Mouse (Mus musculus): ENCODE measurements at regions not wholly inside any gene's neighbourhood (a gene's known extent, or its start where the extent isn't known, plus 50 kb on each side); places are given as distances from the start of the nearest gene placed in this dataset.

DNA sequence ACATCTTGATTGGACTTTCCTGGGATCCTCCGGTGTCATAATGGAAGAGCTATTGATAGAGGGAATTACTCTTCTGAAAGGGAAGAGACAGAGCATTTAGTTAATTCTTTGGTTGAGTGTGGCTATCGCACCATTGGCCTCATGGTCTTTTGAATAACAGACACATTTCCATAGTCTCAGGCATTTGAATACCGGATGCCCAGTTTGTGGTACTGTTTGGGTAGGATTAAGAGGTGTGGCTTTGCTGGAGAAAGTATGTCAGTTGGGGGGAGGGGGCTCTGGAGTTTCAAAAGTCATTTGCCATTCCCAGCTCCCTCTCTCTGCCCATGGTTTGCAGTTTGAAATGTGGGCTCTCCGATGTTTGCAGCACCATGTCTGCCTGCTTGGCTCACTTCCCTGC is 139.4 kb upstream of the Smim15 start:
- DNase-seq (ENCODE audit: low read depth, low spot score): no peak

GRCm38 (mm10) chr13:107904051-107904740 is 140.1 kb upstream of the Smim15 start:
- DNase-seq (ENCODE audit: low read depth, low spot score): no peak

- no peak for DNase-seq (ENCODE audit: low read depth, low spot score)
These were observed 140.9 kb upstream of the Smim15 start for GRCm38 (mm10) chr13:107903150-107903959.

DNA sequence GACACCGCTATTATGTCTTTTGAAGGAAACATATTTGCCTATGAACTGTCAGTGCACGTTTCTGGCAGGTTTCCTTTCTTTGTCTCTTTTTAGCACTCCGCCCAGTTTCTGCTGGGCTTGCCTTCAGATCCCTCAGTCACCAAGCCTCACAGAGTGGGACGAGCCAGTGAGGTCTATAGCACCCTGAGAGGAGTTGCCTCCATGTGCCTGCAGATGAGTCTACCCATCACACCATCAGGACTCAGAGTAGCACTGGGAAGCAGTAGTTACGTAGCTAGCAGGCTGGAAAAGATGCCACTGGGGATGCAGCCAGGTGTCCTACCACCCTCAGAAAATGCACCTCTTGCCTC is 141.5 kb upstream of the Smim15 start:
- DNase-seq (ENCODE audit: low read depth, low spot score): no peak

GRCm38 (mm10) chr13:107899600-107900229 is 144.5 kb upstream of the Smim15 start:
- no peak for DNase-seq (ENCODE audit: low read depth, low spot score)

DNA sequence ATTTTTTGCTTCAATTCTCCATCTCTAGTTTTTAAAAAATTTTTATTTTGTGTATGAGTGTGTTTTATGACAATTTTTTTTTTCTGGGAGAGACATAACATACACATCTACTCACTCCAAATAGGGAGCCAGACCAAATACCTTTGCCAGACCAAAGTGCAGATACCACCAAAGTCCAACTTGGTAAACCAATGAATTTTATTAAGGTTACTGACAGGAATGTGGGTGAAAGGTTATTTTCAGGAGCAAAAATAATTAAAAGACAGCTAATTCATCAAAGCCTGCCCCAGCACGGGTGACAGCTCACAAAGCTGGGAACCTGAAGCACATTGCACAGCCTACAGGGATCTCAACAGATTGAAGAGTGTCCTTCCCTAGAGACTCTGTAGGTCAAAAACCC is 146.6 kb upstream of the Smim15 start:
- no peak for DNase-seq (ENCODE audit: low read depth, low spot score)

GRCm38 (mm10) chr13:107897184-107897583 is 147.1 kb upstream of the Smim15 start:
- no peak for DNase-seq (ENCODE audit: low read depth, low spot score)

DNA sequence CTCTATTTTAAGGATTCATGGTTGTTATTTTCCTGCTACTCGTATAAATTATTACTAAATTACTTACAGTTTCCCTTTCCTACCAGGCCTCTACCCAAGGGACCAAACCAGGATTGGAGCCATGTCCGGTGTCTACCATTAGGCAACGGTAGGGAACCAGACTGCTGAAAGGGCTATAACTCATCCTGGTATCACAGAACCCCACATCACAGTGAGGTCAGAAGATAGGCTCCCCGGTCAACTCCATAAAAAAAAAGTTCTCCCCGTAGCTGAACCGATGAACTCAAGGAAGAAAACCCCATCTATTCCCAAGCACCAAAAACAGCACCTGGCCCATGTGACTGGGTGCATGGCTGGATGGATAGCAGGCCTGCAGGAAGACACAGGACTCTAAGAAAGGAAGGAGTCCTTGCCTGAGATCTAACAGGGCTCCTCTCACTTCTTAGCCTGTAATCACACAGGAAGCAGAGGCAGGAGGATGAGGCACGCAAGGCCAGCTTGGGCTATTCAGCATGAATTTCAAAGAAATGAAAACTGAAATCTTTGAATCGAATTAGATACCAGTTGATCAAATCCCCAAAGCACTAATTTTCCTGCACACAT is 150.6 kb upstream of the Smim15 start:
- DNase-seq (ENCODE audit: low read depth, low spot score): no peak

DNA sequence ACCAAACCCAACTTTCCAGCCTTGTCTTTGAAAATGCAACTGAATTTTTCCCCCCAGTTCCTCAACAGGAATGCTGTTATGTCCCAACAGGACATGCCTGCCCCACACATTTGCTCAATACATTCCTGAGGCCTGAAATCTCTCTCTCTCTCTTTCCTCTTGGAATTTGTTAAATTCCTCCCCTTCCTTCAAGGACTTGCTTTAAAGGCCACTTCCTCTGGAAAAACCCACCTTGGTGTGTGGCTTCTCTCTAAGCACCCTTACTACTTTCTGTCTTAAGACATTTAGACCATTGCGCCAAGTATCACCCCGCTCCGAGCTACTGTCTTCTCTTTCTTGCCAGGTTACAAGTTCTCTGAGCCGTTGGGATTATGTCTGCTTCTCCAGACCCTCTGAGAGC is 151.2 kb upstream of the Smim15 start:
- no peak for DNase-seq (ENCODE audit: low read depth, low spot score)

GRCm38 (mm10) chr13:107891946-107892345 is 152.3 kb upstream of the Smim15 start:
- no peak for DNase-seq (ENCODE audit: low read depth, low spot score)

GRCm38 (mm10) chr13:107890866-107891821 is 153.1 kb upstream of the Smim15 start:
- DNase-seq (ENCODE audit: low read depth, low spot score): no peak

DNA sequence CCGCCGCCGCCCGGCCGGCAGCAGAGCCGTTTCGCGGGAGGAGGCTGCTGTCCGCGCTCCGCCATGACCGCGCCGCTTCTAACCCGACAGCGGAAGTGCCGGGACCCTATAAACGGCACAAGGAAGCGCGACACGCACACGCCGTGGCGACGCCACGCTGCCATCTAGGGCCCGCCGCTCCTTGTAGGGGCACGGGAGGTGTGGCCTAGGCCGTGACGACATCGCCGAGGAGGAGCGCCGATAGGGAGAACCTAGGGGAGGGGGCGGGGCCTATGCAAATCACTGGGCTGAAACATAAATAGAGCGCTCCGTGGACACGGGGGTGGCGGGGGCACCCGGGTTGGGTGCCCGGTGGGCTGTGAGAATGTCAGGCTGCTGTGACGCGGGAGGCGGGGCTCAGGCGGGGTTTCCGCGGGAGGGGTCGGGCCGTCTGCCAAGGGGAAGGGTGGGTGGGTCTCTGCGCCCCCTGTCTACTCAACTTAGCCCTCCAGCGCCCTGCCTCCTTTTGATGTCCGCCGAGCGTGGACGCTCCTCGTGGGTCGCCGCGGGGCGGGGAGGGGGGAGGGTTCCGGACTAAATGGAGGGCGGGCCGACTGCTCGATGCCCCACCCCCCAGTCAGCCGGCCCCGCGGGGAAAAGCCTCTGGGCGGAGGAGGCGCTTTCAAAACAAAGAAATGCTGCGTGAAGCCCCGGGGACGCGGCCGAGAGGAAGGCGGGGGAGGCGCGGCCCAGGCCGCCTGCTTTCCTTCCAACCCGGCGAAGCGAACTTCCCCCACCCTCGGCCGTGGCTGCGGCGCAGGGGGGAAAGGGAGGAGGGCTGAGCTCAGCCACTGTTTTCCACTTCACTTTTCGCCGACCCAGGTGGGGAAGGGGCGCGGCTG is 154.0 kb upstream of the Smim15 start:
- DNase-seq (ENCODE audit: low read depth, low spot score): peak; percentile 92

GRCm38 (mm10) chr13:107889588-107889984 is 154.7 kb upstream of the Smim15 start:
- no peak for DNase-seq (ENCODE audit: low read depth, low spot score)

- no peak for DNase-seq (ENCODE audit: low read depth, low spot score)
These were observed 155.4 kb upstream of the Smim15 start for GRCm38 (mm10) chr13:107888571-107889451.

GRCm38 (mm10) chr13:107888231-107888555 is 156.1 kb upstream of the Smim15 start:
- DNase-seq (ENCODE audit: low read depth, low spot score): no peak

DNA sequence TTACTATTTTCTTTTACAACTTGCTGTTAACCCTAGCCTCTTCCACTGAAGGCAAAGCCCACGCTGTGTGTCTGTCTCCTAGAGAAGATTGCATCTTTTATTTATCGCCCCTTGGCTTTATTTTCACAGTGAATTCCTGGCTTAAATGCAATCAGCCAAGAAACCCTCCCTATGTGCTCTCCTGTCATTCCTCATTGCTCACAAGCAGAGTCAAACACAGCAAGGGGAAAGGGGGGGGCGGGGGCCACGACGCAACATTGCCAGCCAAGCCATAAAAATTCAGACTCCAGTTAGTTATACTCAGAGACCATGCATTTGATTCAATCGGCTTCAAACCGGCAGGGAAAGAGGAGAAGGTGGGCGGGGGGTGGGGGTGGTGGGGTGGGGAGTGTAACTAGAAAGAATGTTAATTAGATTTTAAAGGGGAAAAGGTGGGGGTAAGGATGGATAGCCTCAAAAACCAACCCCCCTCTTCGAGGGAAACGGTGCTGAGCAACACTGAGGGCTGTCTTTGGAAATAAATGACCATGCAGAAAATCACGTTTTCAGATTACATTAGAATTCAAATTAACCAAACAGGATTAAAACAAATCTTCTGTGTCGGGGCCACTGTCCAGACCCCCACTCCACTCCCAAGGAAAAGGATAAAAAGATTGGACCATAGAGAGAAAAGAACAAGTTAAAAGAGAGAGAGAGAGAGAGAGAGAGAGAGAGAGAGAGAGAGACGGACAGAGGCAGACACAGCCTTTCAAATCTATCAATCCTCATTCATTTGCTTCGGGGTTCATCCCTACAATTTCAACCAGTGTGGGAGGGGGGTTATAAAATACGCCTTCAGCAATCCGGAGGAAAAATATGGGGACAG is 156.6 kb upstream of the Smim15 start:
- no peak for DNase-seq (ENCODE audit: low read depth, low spot score)

- DNase-seq (ENCODE audit: low read depth, low spot score): no peak
These were observed 159.4 kb upstream of the Smim15 start for GRCm38 (mm10) chr13:107884836-107885235.

- no peak for DNase-seq (ENCODE audit: low read depth, low spot score)
These were observed 161.9 kb upstream of the Smim15 start for GRCm38 (mm10) chr13:107882337-107882736.

Measured in WW6 (cell line).